18 mouse cellular contexts compared by ENCODE assay signal in genomic region chr1:179492908-179493307, GRCm38 (mm10).
"Had no signal": no experiment of that assay in that cellular context is flagged by ENCODE, and none has a peak within 500 bp of the region (broad histone marks: within the 10 kb centered on the region; RNA-seq: fewer than 3 reads in every experiment).

No protein-coding gene starts in this region.

- H3K36me3 ChIP-seq: limb, embryonic 15.5 days; lung, embryonic 15.5 days; midbrain, embryonic 10.5 days; midbrain, embryonic 15.5 days; neural tube, embryonic 13.5 days had no signal

- H3K27me3 ChIP-seq: limb, embryonic 15.5 days; liver, embryonic 13.5 days; lung, embryonic 15.5 days; midbrain, embryonic 15.5 days; neural tube, embryonic 13.5 days had no signal

- H3K4me2 ChIP-seq: limb, embryonic 15.5 days; liver, embryonic 13.5 days; lung, embryonic 15.5 days; midbrain, embryonic 15.5 days; neural tube, embryonic 13.5 days had no signal

- H3K4me1 ChIP-seq: limb, embryonic 15.5 days; lung, embryonic 15.5 days; midbrain, embryonic 10.5 days; midbrain, embryonic 15.5 days had no signal

- H3K4me3 ChIP-seq: limb, embryonic 15.5 days; liver, embryonic 13.5 days; lung, embryonic 15.5 days; midbrain, embryonic 10.5 days; midbrain, embryonic 15.5 days; neural tube, embryonic 13.5 days had no signal

- DNase-seq: kidney, adult 9 months; kidney, postnatal 36 days; layer of hippocampus, adult 9-11 months; layer of hippocampus, postnatal 36 days; liver, embryonic 13.5 days; liver, postnatal 0 days; lung, postnatal 14 days; retina, postnatal 1 day; right cerebral cortex, postnatal 4 days; spleen, adult 18-20 months; thymus, adult 18-20 months; thymus, postnatal 14 days had no signal

- H3K27ac ChIP-seq: kidney, postnatal 0 days; limb, embryonic 15.5 days; liver, embryonic 13.5 days; lung, embryonic 15.5 days; midbrain, embryonic 10.5 days; midbrain, embryonic 15.5 days; neural tube, embryonic 13.5 days had no signal

- ATAC-seq: liver, postnatal 0 days; midbrain, embryonic 15.5 days had no signal

- H3K9ac ChIP-seq: limb, embryonic 15.5 days; liver, embryonic 13.5 days; liver, postnatal 0 days; lung, embryonic 15.5 days; midbrain, embryonic 15.5 days; neural tube, embryonic 13.5 days had no signal

- H3K9me3 ChIP-seq: limb, embryonic 15.5 days; liver, embryonic 13.5 days; lung, embryonic 15.5 days; midbrain, embryonic 10.5 days; midbrain, embryonic 15.5 days had no signal
